Mouse (Mus musculus) mouse embryonic stem cell (cell line): ENCODE results near the gene Vmn1r60.
"Not testable (repeated sequence)": the region's sequence is repeated elsewhere in the genome, so short reads cannot be mapped to it uniquely, and the experiment has no call there.

ENCODE experiments used
- in situ Hi-C, 2 experiments: fragments of 300-500 bp; cut with MboI; formaldehyde crosslinking; loops; 1 replicate in 1 of 2; 3 replicates in 1 of 2; pipeline ENCODE4 v1.14.3; 2019 to 2020; ENCODE audit warnings: low sequenced_read_pairs in 2 of 2, low pct_unique_long_range_greater_than_20kb in 1 of 2, mixed read lengths in 1 of 2; ENCODE audit not compliant: unreplicated experiment in 1 of 2

Vmn1r60 gene

GRCm38 (mm10) chr7:5547217-5547616, at the start of gene Vmn1r60:
TSS of gene Vmn1r60 (minus strand) at chr7:5547317.
- in situ Hi-C loops = not testable (repeated sequence)

- in situ Hi-C loops = not testable (repeated sequence)
Observed at GRCm38 (mm10) chr7:5540770-5541436, 6.2 kb downstream of the Vmn1r60 start.

- in situ Hi-C loops = not testable (repeated sequence)
Observed at GRCm38 (mm10) chr7:5493856-5494255, 53.3 kb downstream of the Vmn1r60 start, which contains the start of gene Vmn2r28. TSS of gene Vmn2r28 (minus strand) at chr7:5493956.
